Mouse (Mus musculus): ENCODE measurements around the gene Fcna.

DNA sequence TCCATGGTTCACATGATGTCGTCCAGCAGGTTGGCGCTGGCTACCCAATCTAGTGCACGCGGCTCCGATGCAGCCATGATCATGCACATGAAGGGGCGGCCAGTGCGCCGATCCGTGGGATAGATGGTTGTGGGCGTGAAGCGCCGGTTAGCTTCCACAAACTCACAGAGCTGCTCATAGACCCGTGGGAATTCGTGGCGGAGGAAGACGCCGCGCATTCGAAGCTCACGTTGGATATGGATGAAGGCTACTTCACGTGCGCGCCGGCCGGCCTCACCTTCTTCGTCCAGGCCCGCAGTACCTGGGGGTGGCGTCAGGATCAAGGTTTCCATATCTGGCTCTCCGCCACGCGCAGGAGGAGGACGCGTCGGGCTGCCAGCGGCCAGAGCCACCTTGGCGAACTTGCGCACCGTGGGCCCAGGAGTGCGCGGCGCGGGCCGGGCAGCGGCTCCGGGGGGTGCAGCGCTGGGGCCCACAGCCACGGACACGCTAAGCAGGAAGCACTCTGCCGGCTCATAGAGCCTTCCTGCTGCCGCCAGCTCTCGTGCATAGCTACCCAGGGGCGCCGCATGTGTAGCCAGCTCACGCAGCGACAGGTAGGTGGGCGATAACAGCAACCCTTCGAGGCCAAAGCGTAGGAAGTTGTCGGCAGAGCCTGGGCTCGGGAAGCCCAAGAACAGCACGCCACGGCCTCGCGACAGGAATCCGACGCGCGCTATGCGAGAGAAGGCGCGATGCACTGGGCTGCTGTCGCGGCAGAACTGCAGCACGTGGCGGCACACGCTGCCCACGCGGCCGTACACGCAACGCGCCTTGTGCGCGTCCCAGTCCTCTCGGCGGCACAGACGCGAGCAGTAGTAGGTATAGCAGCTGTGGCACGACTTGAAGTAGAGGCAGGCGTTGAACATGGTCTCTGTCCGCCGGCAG is 50.6 kb downstream of the Fcna start:
- no peak for TF ChIP-seq EP300 (optimal IDR thresholded peaks at IDR 0.05)
- no peak for TF ChIP-seq CTCF (IDR thresholded peaks at IDR 0.05; ENCODE audit: low read depth)
